Mouse (Mus musculus): ENCODE measurements around the gene Axl. TPM values are rescaled to one million over a fixed set of nuclear protein-coding genes. Genes with fewer than 3 reads are reported as not detected.
A peak's percentile ranks its signal among the peaks of the same experiment; 100 is the strongest.

Gene Axl
- polyA plus RNA-seq, 1 experiment from 2014 or later = 114 TPM

- peak within 1 kb of the TSS; percentile 89 for H3K4me3 ChIP-seq (ENCODE audit: low read depth, low read length)
- peak; percentile 99 for DNase-seq (ENCODE audit: low spot score)
- peaks cover 13% of the 10 kb centered on the region for H3K4me1 ChIP-seq (ENCODE audit: control insufficient read depth, insufficient read depth, low read length)
- WGBS = under 1% methylated on average over 47 of the region's 55 CpGs
- H3K36me3 ChIP-seq (ENCODE audit: control insufficient read depth, insufficient read depth, low read length) = peaks cover 37% of the 10 kb centered on the region
- peak within 1 kb of the TSS; percentile 81 for H3K4me2 ChIP-seq (ENCODE audit: low read depth, low read length)
- ATAC-seq (ENCODE audit: low read depth) = peak; percentile 92
- H3K9me3 ChIP-seq (ENCODE audit: control insufficient read depth, low read length) = no peaks in the 10 kb centered on the region
- no peaks in the 10 kb centered on the region for H3K27me3 ChIP-seq (replicated peaks; ENCODE audit: control insufficient read depth, insufficient read depth, low read length)
- peak within 1 kb of the TSS; percentile 99 for H3K9ac ChIP-seq (ENCODE audit: low read depth, low read length)
- peak within 1 kb of the TSS; percentile 98 for H3K27ac ChIP-seq (replicated peaks; ENCODE audit: low read depth, low read length)
Observed at GRCm38 (mm10) chr7:25754738-25755467, 33.6 kb downstream of the Axl start, which contains the start of gene Hnrnpul1. Gene Hnrnpul1, minus strand, starts transcription at chr7:25754757.

DNA sequence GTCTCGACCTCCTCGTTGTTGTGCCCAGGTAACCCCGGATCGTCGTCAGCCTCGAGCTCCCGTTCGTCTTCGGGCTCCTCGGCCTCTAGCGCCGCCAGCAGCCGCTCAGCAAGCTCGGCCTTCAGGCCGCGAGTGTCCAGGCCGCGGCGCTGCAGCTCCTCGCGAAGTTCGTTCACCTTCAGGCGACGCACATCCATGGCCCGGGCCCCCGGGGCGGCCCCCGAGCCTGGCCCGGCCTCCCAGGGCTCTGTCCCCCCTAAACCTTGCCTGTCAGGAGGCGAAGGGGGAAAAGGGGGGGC, 34.1 kb downstream of the Axl start:
- DNase-seq (ENCODE audit: low spot score) (no peak), ATAC-seq (ENCODE audit: low read depth) (no peak)
- H3K27me3 ChIP-seq (replicated peaks; ENCODE audit: control insufficient read depth, insufficient read depth, low read length) = no peaks in the 10 kb centered on the region
- H3K36me3 ChIP-seq (ENCODE audit: control insufficient read depth, insufficient read depth, low read length) = peaks cover 37% of the 10 kb centered on the region
- WGBS = 0% methylated on average over 7 of the region's 30 CpGs
- peak overlapping the region; percentile 98 for H3K27ac ChIP-seq (replicated peaks; ENCODE audit: low read depth, low read length)
- H3K4me1 ChIP-seq (ENCODE audit: control insufficient read depth, insufficient read depth, low read length) = peaks cover 13% of the 10 kb centered on the region
- H3K9me3 ChIP-seq (ENCODE audit: control insufficient read depth, low read length) = no peaks in the 10 kb centered on the region
- peak overlapping the region; percentile 99 for H3K9ac ChIP-seq (ENCODE audit: low read depth, low read length)
- H3K4me3 ChIP-seq (ENCODE audit: low read depth, low read length) = peak overlapping the region; percentile 89
- peak overlapping the region; percentile 81 for H3K4me2 ChIP-seq (ENCODE audit: low read depth, low read length)

DNA sequence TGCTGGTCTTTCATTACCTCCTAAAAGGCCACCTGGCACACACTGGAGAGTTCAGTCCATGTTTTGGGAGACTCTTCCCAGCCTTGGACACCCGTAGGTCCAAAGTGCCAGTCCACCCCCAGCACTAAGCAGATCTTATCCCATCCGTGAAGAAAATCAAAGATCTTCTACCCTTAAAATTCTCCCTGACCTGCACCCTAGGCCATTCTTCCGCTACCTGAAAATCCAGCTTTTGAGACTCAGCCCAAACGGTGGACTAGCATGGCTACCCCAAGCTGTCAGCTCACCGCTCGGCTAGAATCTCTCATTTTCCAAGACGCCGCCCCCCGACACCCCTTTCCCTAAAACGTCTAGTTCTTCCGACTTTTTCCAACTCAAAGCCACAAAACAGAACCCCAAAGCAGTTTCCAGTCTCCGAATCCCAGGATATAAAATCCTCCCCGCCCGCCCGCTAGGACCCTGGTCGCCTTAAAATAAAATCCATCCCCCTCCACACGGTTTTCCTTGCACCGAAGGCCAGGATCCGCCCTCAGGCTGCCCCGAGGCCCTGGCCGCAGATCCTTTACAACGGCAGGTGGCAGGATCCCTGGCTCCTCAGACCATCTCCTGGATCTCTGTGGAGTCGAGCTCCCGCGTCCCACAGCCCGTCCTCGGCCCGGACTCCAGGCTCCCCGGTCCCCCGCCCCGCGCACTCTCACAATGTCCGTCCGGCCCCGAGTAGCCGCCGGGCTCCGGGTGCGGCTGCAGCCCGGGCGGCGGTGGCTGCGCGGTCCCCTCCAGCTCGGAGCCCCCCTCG, 34.7 kb downstream of the Axl start:
- no peak for ATAC-seq (ENCODE audit: low read depth)
- Histone ChIP-seq H3K9me3 (ENCODE audit: control insufficient read depth, low read length) (no peaks in the 10 kb centered on the region), H3K4me1 (ENCODE audit: control insufficient read depth, insufficient read depth, low read length) (peaks cover 13% of the 10 kb centered on the region), H3K4me2 (ENCODE audit: low read depth, low read length) (peak overlapping the region; percentile 81), H3K36me3 (ENCODE audit: control insufficient read depth, insufficient read depth, low read length) (peaks cover 38% of the 10 kb centered on the region), H3K4me3 (ENCODE audit: low read depth, low read length) (peak overlapping the region; percentile 89), H3K27me3 (replicated peaks; ENCODE audit: control insufficient read depth, insufficient read depth, low read length) (no peaks in the 10 kb centered on the region), H3K27ac (replicated peaks; ENCODE audit: low read depth, low read length) (peak overlapping the region; percentile 98), H3K9ac (ENCODE audit: low read depth, low read length) (peak overlapping the region; percentile 99)
- peak; percentile 28 for DNase-seq (ENCODE audit: low spot score)
- WGBS = under 1% methylated on average over 45 of the region's 46 CpGs

DNA sequence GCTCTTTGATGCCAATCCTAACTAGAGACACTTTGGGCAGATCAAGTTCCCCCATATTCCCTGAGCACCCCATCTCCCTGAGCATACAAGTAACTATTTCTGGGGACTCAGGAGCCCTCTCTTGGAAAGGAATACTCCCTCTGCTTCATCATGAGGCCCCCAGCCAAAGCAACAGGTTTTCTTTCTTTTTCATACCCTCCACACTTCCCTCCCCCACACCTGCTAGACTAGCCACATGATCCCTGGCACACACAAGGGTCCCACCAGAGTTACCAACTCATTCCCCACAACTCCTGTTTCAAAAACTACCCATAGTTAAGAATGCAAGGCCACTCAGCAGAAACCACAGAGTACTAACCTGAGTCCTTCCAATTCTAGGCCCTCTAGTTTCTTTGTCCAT, 35.4 kb downstream of the Axl start:
- DNase-seq (ENCODE audit: low spot score) (peak; percentile 28), ATAC-seq (ENCODE audit: low read depth) (no peak)
- Histone ChIP-seq H3K4me1 (ENCODE audit: control insufficient read depth, insufficient read depth, low read length) (peaks cover 13% of the 10 kb centered on the region), H3K9ac (ENCODE audit: low read depth, low read length) (peak overlapping the region; percentile 99), H3K27me3 (replicated peaks; ENCODE audit: control insufficient read depth, insufficient read depth, low read length) (no peaks in the 10 kb centered on the region), H3K27ac (replicated peaks; ENCODE audit: low read depth, low read length) (no peak overlapping the region), H3K36me3 (ENCODE audit: control insufficient read depth, insufficient read depth, low read length) (peaks cover 38% of the 10 kb centered on the region), H3K4me3 (ENCODE audit: low read depth, low read length) (peak overlapping the region; percentile 89), H3K9me3 (ENCODE audit: control insufficient read depth, low read length) (no peaks in the 10 kb centered on the region), H3K4me2 (ENCODE audit: low read depth, low read length) (peak overlapping the region; percentile 81)

GRCm38 (mm10) chr7:25746844-25747243, 41.7 kb downstream of the Axl start:
- Histone ChIP-seq H3K4me3 (ENCODE audit: low read depth, low read length) (no peak overlapping the region), H3K4me2 (ENCODE audit: low read depth, low read length) (no peak overlapping the region), H3K9me3 (ENCODE audit: control insufficient read depth, low read length) (no peaks in the 10 kb centered on the region), H3K9ac (ENCODE audit: low read depth, low read length) (no peak overlapping the region), H3K36me3 (ENCODE audit: control insufficient read depth, insufficient read depth, low read length) (peaks cover 98% of the 10 kb centered on the region), H3K27ac (replicated peaks; ENCODE audit: low read depth, low read length) (no peak overlapping the region), H3K4me1 (ENCODE audit: control insufficient read depth, insufficient read depth, low read length) (no peaks in the 10 kb centered on the region), H3K27me3 (replicated peaks; ENCODE audit: control insufficient read depth, insufficient read depth, low read length) (no peaks in the 10 kb centered on the region)
- ATAC-seq (ENCODE audit: low read depth) (no peak), DNase-seq (ENCODE audit: low spot score) (no peak)
- 81% methylated on average over 3 of the region's 3 CpGs for WGBS

- H3K27me3 ChIP-seq (replicated peaks; ENCODE audit: control insufficient read depth, insufficient read depth, low read length) = no peaks in the 10 kb centered on the region
- H3K27ac ChIP-seq (replicated peaks; ENCODE audit: low read depth, low read length) = no peak overlapping the region
- peaks cover 100% of the 10 kb centered on the region for H3K36me3 ChIP-seq (ENCODE audit: control insufficient read depth, insufficient read depth, low read length)
- no peak overlapping the region for H3K9ac ChIP-seq (ENCODE audit: low read depth, low read length)
- no peak overlapping the region for H3K4me3 ChIP-seq (ENCODE audit: low read depth, low read length)
- H3K9me3 ChIP-seq (ENCODE audit: control insufficient read depth, low read length) = no peaks in the 10 kb centered on the region
- no peaks in the 10 kb centered on the region for H3K4me1 ChIP-seq (ENCODE audit: control insufficient read depth, insufficient read depth, low read length)
- ATAC-seq (ENCODE audit: low read depth) (no peak), DNase-seq (ENCODE audit: low spot score) (no peak)
- H3K4me2 ChIP-seq (ENCODE audit: low read depth, low read length) = no peak overlapping the region
- WGBS = 87% methylated on average over 3 of the region's 3 CpGs
Observed at GRCm38 (mm10) chr7:25738277-25738676, 50.2 kb downstream of the Axl start.

DNA sequence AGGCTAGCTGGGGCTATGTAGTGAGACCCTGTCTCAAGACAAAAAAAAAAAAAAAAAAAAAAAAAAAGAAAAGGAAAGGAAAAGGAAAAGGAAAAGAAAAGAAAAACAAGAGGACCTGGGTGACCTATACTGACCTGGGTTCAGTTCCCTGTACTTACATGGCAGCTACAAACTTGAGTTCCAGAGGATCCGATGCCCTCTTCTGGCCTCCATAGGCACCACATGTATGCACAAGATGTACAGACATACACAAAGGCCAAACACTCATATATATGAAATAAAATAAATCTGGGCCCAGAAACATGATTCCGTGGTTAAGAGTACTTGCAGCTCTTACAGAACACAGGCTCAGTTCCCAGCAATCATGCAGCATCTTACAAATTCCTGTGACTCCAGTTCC, 51.6 kb downstream of the Axl start:
- Histone ChIP-seq H3K4me2 (ENCODE audit: low read depth, low read length) (no peak overlapping the region), H3K4me1 (ENCODE audit: control insufficient read depth, insufficient read depth, low read length) (no peaks in the 10 kb centered on the region), H3K27ac (replicated peaks; ENCODE audit: low read depth, low read length) (no peak overlapping the region), H3K36me3 (ENCODE audit: control insufficient read depth, insufficient read depth, low read length) (peaks cover 100% of the 10 kb centered on the region), H3K4me3 (ENCODE audit: low read depth, low read length) (no peak overlapping the region), H3K9ac (ENCODE audit: low read depth, low read length) (no peak overlapping the region), H3K27me3 (replicated peaks; ENCODE audit: control insufficient read depth, insufficient read depth, low read length) (no peaks in the 10 kb centered on the region), H3K9me3 (ENCODE audit: control insufficient read depth, low read length) (no peaks in the 10 kb centered on the region)
- no peak for DNase-seq (ENCODE audit: low spot score)
- no peak for ATAC-seq (ENCODE audit: low read depth)
- 92% methylated on average over 2 of the region's 2 CpGs for WGBS

GRCm38 (mm10) chr7:25734991-25735390, 53.5 kb downstream of the Axl start:
- Histone ChIP-seq H3K4me2 (ENCODE audit: low read depth, low read length) (no peak overlapping the region), H3K9ac (ENCODE audit: low read depth, low read length) (no peak overlapping the region), H3K9me3 (ENCODE audit: control insufficient read depth, low read length) (no peaks in the 10 kb centered on the region), H3K27ac (replicated peaks; ENCODE audit: low read depth, low read length) (no peak overlapping the region), H3K36me3 (ENCODE audit: control insufficient read depth, insufficient read depth, low read length) (peaks cover 99% of the 10 kb centered on the region), H3K27me3 (replicated peaks; ENCODE audit: control insufficient read depth, insufficient read depth, low read length) (no peaks in the 10 kb centered on the region), H3K4me1 (ENCODE audit: control insufficient read depth, insufficient read depth, low read length) (no peaks in the 10 kb centered on the region), H3K4me3 (ENCODE audit: low read depth, low read length) (no peak overlapping the region)
- WGBS = 81% methylated on average over 4 of the region's 4 CpGs
- ATAC-seq (ENCODE audit: low read depth) (no peak), DNase-seq (ENCODE audit: low spot score) (no peak)
